Mouse (Mus musculus): ENCODE measurements at regions not wholly inside any gene's neighbourhood (a gene's known extent, or its start where the extent isn't known, plus 50 kb on each side); places are given as distances from the start of the nearest gene placed in this dataset.

GRCm38 (mm10) chr1:41551271-41551670 lies 745.9 kb downstream of the Tmem182 start:
- intact Hi-C loops (cut with DNase I), result no loop called here
- no peak for DNase-seq (ENCODE audit: extremely low spot score in 1 of 2, low spot score in 2 of 2)
- TF ChIP-seq CTCF (IDR thresholded peaks at IDR 0.05), result no peak
- no peak overlapping the region for H3K27ac ChIP-seq
- H3K4me3 ChIP-seq, result no peak overlapping the region

- no peak for DNase-seq (ENCODE audit: extremely low spot score in 1 of 2, low spot score in 2 of 2)
- TF ChIP-seq CTCF (IDR thresholded peaks at IDR 0.05), result no peak
- H3K27ac ChIP-seq, result no peak overlapping the region
- intact Hi-C loops (cut with DNase I), result no loop called here
- H3K4me3 ChIP-seq, result no peak overlapping the region
These were observed 750.2 kb downstream of the Tmem182 start for GRCm38 (mm10) chr1:41555607-41556006.

- Histone ChIP-seq H3K4me3 (no peak overlapping the region), H3K27ac (no peak overlapping the region)
- DNase-seq (ENCODE audit: extremely low spot score in 1 of 2, low spot score in 2 of 2), result no peak
- no peak for TF ChIP-seq CTCF (IDR thresholded peaks at IDR 0.05)
- intact Hi-C loops (cut with DNase I), result no loop called here
These were observed 753.8 kb downstream of the Tmem182 start for GRCm38 (mm10) chr1:41559101-41559665.

GRCm38 (mm10) chr1:41559991-41560390 lies 754.6 kb downstream of the Tmem182 start:
- TF ChIP-seq CTCF (IDR thresholded peaks at IDR 0.05), result no peak
- DNase-seq (ENCODE audit: extremely low spot score in 1 of 2, low spot score in 2 of 2), result no peak
- no peak overlapping the region for H3K27ac ChIP-seq

GRCm38 (mm10) chr1:41603471-41603870 lies 798.1 kb downstream of the Tmem182 start:
- TF ChIP-seq CTCF (IDR thresholded peaks at IDR 0.05), result no peak
- no peak overlapping the region for H3K4me3 ChIP-seq
- DNase-seq (ENCODE audit: extremely low spot score in 1 of 2, low spot score in 2 of 2), result no peak
- H3K27ac ChIP-seq, result no peak overlapping the region
- intact Hi-C loops (cut with DNase I), result no loop called here

More at GRCm38 (mm10) chr1:41559991-41560390, 754.6 kb downstream of the Tmem182 start:
- H3K4me3 ChIP-seq, result no peak overlapping the region
- intact Hi-C loops (cut with DNase I), result no loop called here

GRCm38 (mm10) chr1:41604996-41605747 lies 799.8 kb downstream of the Tmem182 start:
- H3K27ac ChIP-seq, result no peak overlapping the region
- DNase-seq (ENCODE audit: extremely low spot score in 1 of 2, low spot score in 2 of 2), result no peak
- no peak for TF ChIP-seq CTCF (IDR thresholded peaks at IDR 0.05)
- H3K4me3 ChIP-seq, result peak overlapping the region; percentile 13; the same call in 1 of the 2 replicates
- intact Hi-C loops (cut with DNase I), result no loop called here

GRCm38 (mm10) chr1:41605748-41606131 lies 800.3 kb downstream of the Tmem182 start:
- no peak overlapping the region for H3K27ac ChIP-seq
- DNase-seq (ENCODE audit: extremely low spot score in 1 of 2, low spot score in 2 of 2), result no peak
- intact Hi-C loops (cut with DNase I), result no loop called here
- TF ChIP-seq CTCF (IDR thresholded peaks at IDR 0.05), result no peak
- H3K4me3 ChIP-seq, result no peak overlapping the region

GRCm38 (mm10) chr1:41610783-41611182 lies 805.4 kb downstream of the Tmem182 start:
- Histone ChIP-seq H3K27ac (no peak overlapping the region), H3K4me3 (no peak overlapping the region)
- DNase-seq (ENCODE audit: extremely low spot score in 1 of 2, low spot score in 2 of 2), result no peak
- no peak for TF ChIP-seq CTCF (IDR thresholded peaks at IDR 0.05)
- intact Hi-C loops (cut with DNase I), result no loop called here

GRCm38 (mm10) chr1:41651804-41652203 lies 846.4 kb downstream of the Tmem182 start:
- no peak for TF ChIP-seq CTCF (IDR thresholded peaks at IDR 0.05)
- DNase-seq (ENCODE audit: extremely low spot score in 1 of 2, low spot score in 2 of 2), result no peak
- H3K27ac ChIP-seq, result no peak overlapping the region
- intact Hi-C loops (cut with DNase I), result no loop called here
- no peak overlapping the region for H3K4me3 ChIP-seq

- DNase-seq (ENCODE audit: extremely low spot score in 1 of 2, low spot score in 2 of 2), result no peak
- Histone ChIP-seq H3K27ac (no peak overlapping the region), H3K4me3 (no peak overlapping the region)
- TF ChIP-seq CTCF (IDR thresholded peaks at IDR 0.05), result no peak
- intact Hi-C loops (cut with DNase I), result no loop called here
These were observed 846.8 kb downstream of the Tmem182 start for GRCm38 (mm10) chr1:41652210-41652609.

GRCm38 (mm10) chr1:41652646-41653427 lies 847.4 kb downstream of the Tmem182 start:
- H3K27ac ChIP-seq, result no peak overlapping the region
- no peak for TF ChIP-seq CTCF (IDR thresholded peaks at IDR 0.05)
- intact Hi-C loops (cut with DNase I), result no loop called here
- peak; percentile 25 to 38 for DNase-seq (ENCODE audit: extremely low spot score in 1 of 2, low spot score in 2 of 2)
- H3K4me3 ChIP-seq, result no peak overlapping the region

GRCm38 (mm10) chr1:41674086-41674485 lies 868.7 kb downstream of the Tmem182 start:
- H3K4me3 ChIP-seq, result peak overlapping the region; percentile 14; the same call in 1 of the 2 replicates
- DNase-seq (ENCODE audit: extremely low spot score in 1 of 2, low spot score in 2 of 2), result no peak
- intact Hi-C loops (cut with DNase I), result loop anchor here (5.0 kb wide), 2 partner anchors 218 to 1038 kb away; no protein-coding TSS in a partner anchor
- no peak for TF ChIP-seq CTCF (IDR thresholded peaks at IDR 0.05)
- no peak overlapping the region for H3K27ac ChIP-seq

Data from left cerebral cortex, adult 2 months (tissue).